15 mouse cellular contexts compared by ENCODE assay signal in the genomic region with DNA sequence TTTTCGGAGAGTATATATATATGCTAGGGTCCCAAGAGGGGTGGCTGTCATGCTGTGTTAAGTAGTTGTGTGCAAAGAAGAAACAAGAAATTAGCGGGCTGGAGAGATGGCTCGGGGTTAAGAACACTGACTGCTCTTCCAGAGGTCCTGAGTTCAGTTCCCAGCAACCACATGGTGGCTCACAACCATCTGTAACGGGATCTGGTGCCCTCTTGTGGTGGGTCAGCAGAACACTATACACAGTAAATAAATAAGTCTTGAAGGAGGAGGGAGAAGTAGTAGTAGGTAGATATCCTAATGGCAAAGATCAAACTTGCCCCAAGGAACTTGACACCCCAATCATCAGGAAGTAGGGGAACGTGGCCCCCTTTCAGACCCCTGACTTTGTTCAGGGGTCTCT. TPM values are rescaled to one million over a fixed set of nuclear protein-coding genes. Genes with fewer than 3 reads are reported as not detected.
DNase-seq lines count a peak whose midpoint lies in the region; ATAC-seq and TF ChIP-seq lines count a peak whose summit lies in the region.
"Had no signal": no experiment of that assay in that cellular context is flagged by ENCODE, and none has a peak within 500 bp of the region (broad histone marks: within the 10 kb centered on the region; RNA-seq: fewer than 3 reads in every experiment).

No protein-coding gene starts in this region.

- DNase-seq in liver, adult 2 months (ENCODE audit: extremely low read depth, low read depth, low spot score): no peak
- DNase-seq in liver: no peak
- DNase-seq in 416B (ENCODE audit: low read depth): peak; percentile 49
- peak; percentile 50 for DNase-seq in B cell, adult 2 months
- DNase-seq in ZHBTc4 (ENCODE audit: low read depth, low spot score): peak; percentile 58
- no peak for DNase-seq in midbrain, embryonic 14.5 days
- DNase-seq: gastrocnemius, postnatal 25 days; heart, postnatal 4 days; liver, embryonic 13.5 days had no signal

- H3K27ac ChIP-seq in liver, adult 2 months (replicated peaks; ENCODE audit: insufficient read depth, low read depth, low read length): no peak overlapping the region
- no peak overlapping the region for H3K27ac ChIP-seq in midbrain, embryonic 14.5 days (replicated peaks; ENCODE audit: low read depth, low read length)
- no peak overlapping the region for H3K27ac ChIP-seq in midbrain, embryonic 13.5 days
- H3K27ac ChIP-seq: embryonic facial prominence, embryonic 12.5 days; liver, embryonic 13.5 days; midbrain, embryonic 15.5 days had no signal

- no peak for TF ChIP-seq POLR2A in liver, adult 2 months (IDR thresholded peaks at IDR 0.05; ENCODE audit: extremely low read depth, insufficient read depth, low read length)

- H3K36me3 ChIP-seq in liver, adult 2 months (ENCODE audit: control insufficient read depth, insufficient read depth, low read length): peaks cover 5% of the 10 kb centered on the region; the same call in 1 of the 2 replicates
- H3K36me3 ChIP-seq in midbrain, embryonic 14.5 days (ENCODE audit: control insufficient read depth, insufficient read depth, low read length): peaks cover 36% of the 10 kb centered on the region
- H3K36me3 ChIP-seq in midbrain, embryonic 13.5 days: peaks cover 44% of the 10 kb centered on the region

- no peak overlapping the region for H3K4me3 ChIP-seq in liver, adult 2 months (ENCODE audit: insufficient read depth, low read depth, low read length)
- H3K4me3 ChIP-seq in midbrain, embryonic 14.5 days (replicated peaks; ENCODE audit: low read depth, low read length): no peak overlapping the region
- H3K4me3 ChIP-seq in midbrain, embryonic 13.5 days (replicated peaks): no peak overlapping the region
- H3K4me3 ChIP-seq: embryonic facial prominence, embryonic 12.5 days; liver, embryonic 13.5 days; midbrain, embryonic 15.5 days had no signal

- no peaks in the 10 kb centered on the region for H3K9me3 ChIP-seq in midbrain, embryonic 14.5 days (ENCODE audit: control insufficient read depth, low read length)
- no peaks in the 10 kb centered on the region for H3K9me3 ChIP-seq in midbrain, embryonic 13.5 days
- H3K9me3 ChIP-seq: liver, embryonic 13.5 days; midbrain, embryonic 15.5 days had no signal

- no peak for ATAC-seq in midbrain, embryonic 14.5 days (ENCODE audit: low FRiP score, low TSS enrichment)
- no peak for ATAC-seq in midbrain, embryonic 13.5 days
- ATAC-seq: activated CD4-positive, CD25-positive, alpha-beta regulatory T cell, adult 4 months; inflammation-experienced regulatory T-cells, adult 6 months; midbrain, embryonic 15.5 days had no signal

- 86% methylated on average over 5 of the region's 5 CpGs for WGBS in liver, adult 2 months
- 88% methylated on average over 5 of the region's 5 CpGs for WGBS in midbrain, embryonic 14.5 days
- WGBS in midbrain, embryonic 13.5 days: 90% methylated on average over 5 of the region's 5 CpGs

- no peak overlapping the region for H3K9ac ChIP-seq in liver, adult 2 months (ENCODE audit: low read depth, low read length)
- H3K9ac ChIP-seq in midbrain, embryonic 14.5 days (replicated peaks; ENCODE audit: low read length): no peak overlapping the region
- no peak overlapping the region for H3K9ac ChIP-seq in midbrain, embryonic 13.5 days (replicated peaks)
- H3K9ac ChIP-seq: embryonic facial prominence, embryonic 12.5 days; liver, embryonic 13.5 days; midbrain, embryonic 15.5 days had no signal

- no peaks in the 10 kb centered on the region for H3K79me2 ChIP-seq in liver, adult 2 months (ENCODE audit: control insufficient read depth, insufficient read depth, low read length)

- TF ChIP-seq CTCF in liver, adult 2 months (IDR thresholded peaks at IDR 0.05; ENCODE audit: low read depth, low read length): peak; percentile 20; the same call in 1 of the 2 replicates

- H3K4me2 ChIP-seq in midbrain, embryonic 14.5 days (ENCODE audit: low read length): no peak overlapping the region
- no peak overlapping the region for H3K4me2 ChIP-seq in midbrain, embryonic 13.5 days (replicated peaks)
- H3K4me2 ChIP-seq: embryonic facial prominence, embryonic 12.5 days; heart, embryonic 11.5 days; liver, embryonic 13.5 days; midbrain, embryonic 15.5 days had no signal

- no peaks in the 10 kb centered on the region for H3K4me1 ChIP-seq in liver, adult 2 months (ENCODE audit: control insufficient read depth, insufficient read depth, low read length)
- no peaks in the 10 kb centered on the region for H3K4me1 ChIP-seq in midbrain, embryonic 14.5 days (ENCODE audit: control insufficient read depth, insufficient read depth, low read length)
- H3K4me1 ChIP-seq in midbrain, embryonic 13.5 days (replicated peaks): no peaks in the 10 kb centered on the region
- H3K4me1 ChIP-seq: embryonic facial prominence, embryonic 12.5 days had no signal

- no peaks in the 10 kb centered on the region for H3K27me3 ChIP-seq in liver, adult 2 months (ENCODE audit: control insufficient read depth, insufficient read depth, low read length)
- H3K27me3 ChIP-seq in midbrain, embryonic 14.5 days (ENCODE audit: control insufficient read depth, insufficient read depth, low read length): no peaks in the 10 kb centered on the region
- no peaks in the 10 kb centered on the region for H3K27me3 ChIP-seq in midbrain, embryonic 13.5 days
- H3K27me3 ChIP-seq: embryonic facial prominence, embryonic 12.5 days; liver, embryonic 13.5 days; midbrain, embryonic 15.5 days had no signal

RNA-seq across cellular contexts. Expression of a gene that starts 6.8 kb away (rescaled TPM):
- 3.0 and 3.8 TPM in 2 replicates for total RNA-seq in liver, adult 2 months (2014; rRNA removed)
- 6.5 and 9.3 TPM in 2 replicates for polyA plus RNA-seq in liver, adult 2 months (2012; rRNA removed)
- 16.8 and 20.0 TPM in 2 replicates for polyA plus RNA-seq in midbrain, embryonic 14.5 days (2014; fragmentation: Nextera tagmentation; extraction: Ambion mirVana)
- polyA plus RNA-seq in midbrain, embryonic 13.5 days (2015; fragmentation: Nextera tagmentation; extraction: Ambion mirVana): 23.0 and 23.6 TPM in 2 replicates

RNA-seq across cellular contexts. Expression of a gene that starts 6.9 kb away (rescaled TPM):
- total RNA-seq in liver, adult 2 months (2014; rRNA removed): 5.3 and 6.7 TPM in 2 replicates
- 9.9 and 14.9 TPM in 2 replicates for polyA plus RNA-seq in liver, adult 2 months (2012; rRNA removed)
- polyA plus RNA-seq in midbrain, embryonic 14.5 days (2014; fragmentation: Nextera tagmentation; extraction: Ambion mirVana): 22.7 and 24.5 TPM in 2 replicates
- polyA plus RNA-seq in midbrain, embryonic 13.5 days (2015; fragmentation: Nextera tagmentation; extraction: Ambion mirVana): 31.7 and 33.8 TPM in 2 replicates

RNA-seq across cellular contexts. Expression of a gene that starts 26.3 kb away (rescaled TPM):
- 46.1 and 52.4 TPM in 2 replicates for total RNA-seq in liver, adult 2 months (2014; rRNA removed)
- polyA plus RNA-seq in liver, adult 2 months (2012; rRNA removed): 34.3 and 36.1 TPM in 2 replicates
- 233 and 265 TPM in 2 replicates for polyA plus RNA-seq in midbrain, embryonic 14.5 days (2014; fragmentation: Nextera tagmentation; extraction: Ambion mirVana)
- 242 TPM in 2 replicates for polyA plus RNA-seq in midbrain, embryonic 13.5 days (2015; fragmentation: Nextera tagmentation; extraction: Ambion mirVana)

RNA-seq across cellular contexts. Expression of a gene that starts 27.8 kb away (rescaled TPM):
- total RNA-seq in liver, adult 2 months (2014; rRNA removed): 1.1 and 1.5 TPM in 2 replicates
- 0.77 and 1.4 TPM in 2 replicates for polyA plus RNA-seq in liver, adult 2 months (2012; rRNA removed)
- polyA plus RNA-seq in midbrain, embryonic 14.5 days (2014; fragmentation: Nextera tagmentation; extraction: Ambion mirVana): 38.2 and 46.8 TPM in 2 replicates
- 30.6 and 31.0 TPM in 2 replicates for polyA plus RNA-seq in midbrain, embryonic 13.5 days (2015; fragmentation: Nextera tagmentation; extraction: Ambion mirVana)

RNA-seq across cellular contexts. Expression of a gene that starts 56.0 kb away (rescaled TPM):
- 2.0 and 2.1 TPM in 2 replicates for total RNA-seq in liver, adult 2 months (2014; rRNA removed)
- polyA plus RNA-seq in liver, adult 2 months (2012; rRNA removed): 3.2 and 4.8 TPM in 2 replicates
- polyA plus RNA-seq in midbrain, embryonic 14.5 days (2014; fragmentation: Nextera tagmentation; extraction: Ambion mirVana): 60.8 and 67.1 TPM in 2 replicates
- 68.4 and 70.2 TPM in 2 replicates for polyA plus RNA-seq in midbrain, embryonic 13.5 days (2015; fragmentation: Nextera tagmentation; extraction: Ambion mirVana)

Comparison
In these comparisons a context has a peak if more than half of its experiments do, and no peak if none do; other contexts are left out.
1. DNase-seq: peak in 416B (single experiment), B cell, adult 2 months (2 of 2) and ZHBTc4 (single experiment); none in liver, adult 2 months (single experiment), liver (single experiment) and midbrain, embryonic 14.5 days (single experiment).